Mouse (Mus musculus) thymus, postnatal 25 days (tissue): ENCODE data around the gene Ccdc189.
"Not testable (repeated sequence)": the region's sequence is repeated elsewhere in the genome, so short reads cannot be mapped to it uniquely, and the experiment has no call there.

Source experiments
- DNase-seq: peaks from one replicate; pipeline ENCODE4 v3.0.0; 2022

The Ccdc189 gene

DNA sequence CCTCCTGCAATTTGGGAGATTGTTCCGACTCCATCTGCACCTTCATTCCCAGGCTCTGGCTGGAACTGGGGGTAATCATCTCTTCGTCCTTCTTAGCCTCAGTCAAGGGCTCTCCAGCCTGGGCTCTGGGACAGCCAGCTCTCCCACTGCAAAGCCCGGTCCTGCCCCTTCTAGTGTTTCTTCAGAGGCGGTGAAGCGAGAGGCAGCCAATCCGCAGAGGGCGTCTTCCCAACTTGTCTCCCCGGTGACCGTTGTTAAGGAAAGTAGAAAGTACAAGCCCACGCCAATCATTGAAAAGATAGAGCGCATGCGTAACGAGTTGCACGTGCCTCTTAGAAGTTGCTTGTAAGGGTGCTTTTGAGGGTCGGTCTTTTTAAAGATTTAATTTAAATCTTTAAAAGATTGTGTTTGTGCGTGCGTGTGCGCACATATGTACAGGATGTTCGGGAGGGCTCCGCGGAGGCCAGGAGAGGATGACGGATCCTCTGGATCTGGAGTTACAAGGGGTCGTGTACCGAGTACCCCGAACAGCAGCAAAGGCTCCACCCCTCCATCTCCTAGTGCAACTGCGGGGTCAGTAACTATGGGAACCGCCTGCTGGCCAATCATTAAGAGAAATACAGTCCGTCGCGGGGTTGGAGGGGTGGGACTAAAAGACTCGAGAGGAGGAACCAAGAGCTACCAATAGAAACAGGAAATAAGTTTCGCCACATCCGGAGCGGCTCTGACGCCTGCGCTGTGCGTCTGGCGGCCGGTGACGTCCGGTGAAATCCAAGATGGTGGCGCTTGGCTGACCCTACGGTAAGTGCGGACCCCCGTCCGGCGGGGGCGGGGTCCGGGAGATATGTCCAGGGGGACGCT is at the start of gene Ccdc189, which contains the start of gene Rnf40:
Ccdc189 (minus strand) TSS at position 585 of the 861 bp plus-strand sequence.
Rnf40 (plus strand) TSS at position 757 of the 861 bp plus-strand sequence.
- DNase-seq = peak; percentile 88

DNA sequence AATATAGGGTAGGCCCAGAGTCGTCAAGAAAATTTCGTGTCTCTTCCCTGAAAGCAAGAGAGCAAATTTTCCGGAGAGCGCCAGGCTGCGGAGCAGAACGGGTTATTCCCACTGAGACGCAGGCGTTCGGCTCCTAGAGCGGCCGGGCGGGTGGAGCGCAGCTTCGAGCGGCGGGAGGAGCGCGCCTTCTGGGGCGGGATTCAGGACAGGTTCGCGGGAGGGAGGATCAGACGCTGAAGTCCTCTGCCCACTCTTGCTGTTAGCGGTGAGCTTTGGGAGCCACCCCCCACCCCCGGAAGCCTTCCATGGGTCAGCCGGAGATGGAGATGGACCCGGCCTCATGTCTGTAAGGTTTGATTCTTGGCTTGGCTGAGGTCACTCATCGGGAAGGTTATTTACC is 48.6 kb upstream of the Ccdc189 start:
- DNase-seq = no peak

DNA sequence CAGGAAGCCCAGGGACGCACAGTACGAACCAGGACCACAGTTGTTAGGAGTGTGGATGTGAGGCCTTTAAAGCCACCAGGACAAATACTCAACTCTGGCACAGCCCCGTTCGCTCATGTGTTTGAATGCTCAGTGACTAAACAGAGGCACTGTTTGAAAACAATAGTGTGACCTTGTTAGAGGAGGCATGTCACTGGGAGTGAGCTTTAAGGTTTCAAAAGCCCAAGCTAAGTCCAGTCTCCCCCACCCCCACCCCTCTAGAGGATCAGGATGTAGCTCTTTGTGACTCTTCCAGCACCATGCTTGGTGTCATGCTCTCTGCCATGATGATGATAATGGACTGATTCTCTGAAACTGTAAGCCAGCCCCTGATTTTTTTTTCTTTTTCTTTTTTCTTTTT is 43.0 kb upstream of the Ccdc189 start:
- no peak for DNase-seq

DNA sequence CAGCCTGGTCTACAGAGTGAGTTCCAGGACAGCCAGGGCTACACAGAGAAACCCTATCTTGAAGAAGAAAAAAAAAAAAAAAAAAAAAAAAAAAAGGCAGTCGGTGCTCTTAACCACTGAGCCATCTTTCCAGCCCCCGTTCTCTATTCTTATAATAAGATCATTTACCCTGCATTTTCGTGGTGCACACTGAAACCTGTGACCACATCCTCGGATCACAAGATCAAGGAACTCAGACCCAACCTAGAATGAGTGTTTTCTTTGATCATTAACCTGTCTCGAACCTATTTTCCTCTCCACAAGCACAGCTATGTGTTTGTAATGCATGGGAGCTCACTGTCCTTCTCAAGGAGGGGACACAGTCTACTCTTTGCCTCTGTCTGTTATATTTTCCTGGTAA is 40.3 kb upstream of the Ccdc189 start:
- DNase-seq = peak; percentile 34

DNA sequence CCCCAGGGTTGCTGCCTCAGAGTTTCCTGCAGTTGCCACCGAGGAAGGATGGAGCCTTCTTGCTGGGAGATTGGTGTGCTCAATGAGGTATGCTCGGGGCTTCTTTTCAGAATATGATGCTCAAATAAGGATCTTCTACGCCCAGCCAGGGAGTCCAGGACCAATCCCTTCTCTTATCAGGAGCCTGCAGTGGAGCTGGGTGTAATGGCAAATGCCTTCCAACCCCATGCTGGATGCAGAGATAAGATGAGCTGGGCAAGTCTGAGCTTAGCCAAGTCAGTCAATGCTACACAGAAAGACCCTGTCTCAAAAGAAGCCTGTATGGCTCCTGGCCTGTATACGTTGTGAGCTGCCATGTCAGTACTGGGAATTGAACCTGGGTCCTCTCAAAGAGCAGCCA is 38.1 kb upstream of the Ccdc189 start:
- no peak for DNase-seq

DNA sequence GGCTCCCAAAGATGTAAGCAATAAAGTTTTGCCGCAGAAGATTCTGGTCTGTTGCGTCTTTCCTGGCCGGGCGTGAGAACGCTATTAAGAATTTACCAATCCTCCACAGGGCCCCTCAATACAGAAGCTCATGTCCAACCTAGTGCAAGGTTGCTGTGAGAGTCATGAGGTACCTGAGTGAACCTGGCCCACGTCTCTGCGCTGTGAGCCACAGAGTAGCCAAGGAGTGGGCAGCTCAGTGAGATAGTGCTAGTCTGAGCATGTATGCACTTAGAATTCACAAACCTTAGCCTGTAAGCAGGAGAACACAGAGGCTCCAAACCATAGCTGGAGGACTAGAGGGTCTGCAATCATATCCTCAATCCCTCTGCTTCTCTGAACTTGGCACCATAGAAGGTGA is 37.6 kb upstream of the Ccdc189 start:
- DNase-seq = no peak

DNA sequence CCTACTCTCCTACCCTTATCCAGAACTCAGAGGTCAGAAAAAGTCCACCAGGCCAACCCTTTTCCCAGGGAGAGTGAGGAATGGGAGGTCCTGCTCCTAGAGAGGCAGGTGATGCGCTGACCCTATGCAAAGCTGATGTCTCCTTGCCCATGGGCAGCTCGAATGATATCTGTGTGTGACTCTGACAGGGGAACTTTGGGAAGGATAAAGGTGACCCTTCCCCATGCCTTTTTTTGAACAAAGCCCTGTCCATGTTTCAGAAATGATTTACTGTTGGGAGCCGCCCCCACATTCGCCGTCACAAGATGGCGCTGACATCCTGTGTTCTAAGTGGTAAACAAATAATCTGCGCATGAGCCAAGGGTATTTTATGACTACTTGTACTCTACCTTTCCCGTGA is 30.0 kb upstream of the Ccdc189 start:
- not testable (repeated sequence) for DNase-seq

DNA sequence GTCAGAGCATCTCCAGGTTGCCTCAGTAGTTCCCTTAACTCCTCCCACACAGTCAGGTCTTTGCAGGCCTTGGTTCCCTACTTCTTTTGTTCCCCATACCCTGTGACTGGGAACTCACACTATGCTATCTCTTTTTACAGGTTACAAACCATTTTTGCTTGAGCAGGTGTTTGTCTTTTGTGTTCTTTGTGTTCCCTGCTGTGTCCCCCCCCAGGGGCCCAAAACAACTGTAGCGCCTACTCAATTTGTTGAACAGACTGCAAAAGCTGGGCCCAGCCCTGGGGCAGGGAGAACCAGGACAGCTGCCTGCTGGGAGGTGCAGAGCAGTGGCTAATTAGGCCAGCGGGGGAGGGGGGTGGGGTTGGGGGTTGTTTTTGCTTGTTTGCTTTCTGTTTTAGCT is 29.6 kb upstream of the Ccdc189 start:
- DNase-seq = peak; percentile 65

DNA sequence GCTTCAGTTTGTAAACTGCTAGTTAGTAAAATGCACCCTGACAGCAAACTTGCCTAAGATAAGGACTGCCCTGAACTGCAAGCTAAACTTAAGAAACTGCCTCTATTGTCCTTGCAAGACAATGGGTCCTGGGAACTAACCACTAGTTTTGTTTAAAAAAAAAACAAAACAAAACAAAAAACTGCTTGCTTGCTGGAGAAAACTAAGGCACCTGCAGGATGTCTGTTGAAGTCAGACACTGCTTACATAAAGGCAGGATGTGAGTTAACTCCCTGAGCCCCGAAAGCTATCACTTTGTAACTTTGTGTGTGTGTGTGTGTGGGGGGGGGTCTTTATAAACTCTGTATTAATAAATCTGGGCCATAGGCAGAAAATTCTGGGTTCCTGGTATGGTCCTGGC is 28.5 kb upstream of the Ccdc189 start:
- peak; percentile 35 for DNase-seq

DNA sequence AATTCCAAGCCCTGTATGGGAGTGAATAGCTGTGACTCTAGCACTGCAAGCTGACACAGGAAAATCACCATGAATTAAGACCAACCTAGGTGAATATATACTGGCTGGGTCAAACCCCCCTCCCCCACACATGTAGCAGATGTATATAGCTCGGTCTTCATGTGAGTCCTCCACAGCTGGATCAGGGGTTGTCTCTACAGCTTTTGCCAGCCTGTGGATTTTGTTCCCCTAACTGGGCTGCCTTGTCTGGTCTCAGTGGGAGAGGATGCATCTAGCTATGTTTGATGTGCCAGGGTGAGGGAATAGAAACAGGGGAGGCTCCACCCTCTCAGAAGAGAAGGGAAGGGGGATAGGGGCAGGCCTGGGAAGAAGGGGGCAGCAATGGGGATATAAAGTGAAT is 27.9 kb upstream of the Ccdc189 start:
- peak; percentile 57 for DNase-seq

DNA sequence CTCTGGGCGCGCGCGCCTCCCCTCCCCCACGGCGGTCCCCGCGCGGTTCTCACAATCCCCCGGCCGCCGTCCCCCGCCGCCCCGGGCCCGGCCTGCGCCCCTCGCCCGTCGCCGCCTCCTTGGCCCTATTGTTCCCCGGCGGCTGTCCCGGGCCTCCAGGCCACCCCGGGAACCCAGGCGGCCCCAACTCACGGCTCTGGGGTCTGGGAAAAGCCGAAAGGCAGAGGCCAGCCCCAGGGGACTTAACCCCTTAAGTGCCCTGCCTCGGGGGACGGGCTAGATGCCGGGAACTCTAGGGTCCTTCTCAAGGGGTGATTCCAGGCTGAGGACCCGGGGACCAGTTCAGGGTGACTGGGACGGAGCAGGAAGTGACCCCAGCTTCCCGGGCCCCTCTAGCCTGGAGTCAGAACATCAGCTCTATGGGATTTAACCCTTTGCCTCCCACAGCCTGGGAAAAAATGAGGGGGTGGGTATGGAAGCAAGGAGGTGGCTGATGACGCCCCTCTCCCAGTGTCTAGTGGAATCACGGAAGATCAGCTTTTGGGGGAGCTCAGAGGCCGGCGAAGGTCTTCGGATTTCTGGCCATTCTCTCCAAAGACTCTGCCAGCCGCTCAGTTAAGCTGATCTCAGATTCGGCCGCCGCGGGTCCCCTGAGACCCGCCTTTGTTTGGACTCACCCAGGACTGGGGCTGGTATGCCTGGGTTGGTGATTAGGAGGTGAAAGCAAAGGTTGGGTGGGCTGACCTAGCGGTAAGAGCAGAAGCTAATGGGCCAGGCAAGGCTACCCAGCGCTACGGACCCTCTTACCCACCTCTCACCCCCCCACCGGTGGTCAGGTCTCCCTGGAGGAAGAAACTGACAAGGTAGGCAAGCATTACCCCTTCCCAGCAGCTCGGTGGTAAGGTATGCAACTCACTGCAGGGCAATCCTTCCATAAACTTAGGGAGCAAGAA is 26.8 kb upstream of the Ccdc189 start, which contains the start of gene Zfp629:
Zfp629 (minus strand) TSS at position 907 of the 953 bp plus-strand sequence.
- DNase-seq = peak; percentile 69

DNA sequence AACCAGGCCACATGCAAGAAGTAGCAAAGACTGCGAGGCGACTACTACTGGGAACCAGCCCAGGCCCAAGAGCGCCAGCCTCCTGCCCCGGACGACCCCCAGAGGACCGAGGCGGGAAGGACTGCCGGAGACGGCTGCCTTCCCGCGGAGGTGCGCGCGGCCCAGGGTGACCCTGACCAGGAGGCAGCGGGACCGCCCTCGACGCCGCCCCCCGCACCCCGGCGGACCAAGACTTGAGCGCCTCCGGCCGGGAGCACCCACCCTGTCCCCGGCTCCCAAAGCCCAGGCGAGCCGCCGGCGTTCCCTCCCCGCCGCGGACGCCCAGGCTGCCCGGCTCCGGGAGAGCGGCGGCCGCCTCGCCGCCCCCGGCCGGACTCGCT is 26.1 kb upstream of the Ccdc189 start:
- peak; percentile 61 for DNase-seq

DNA sequence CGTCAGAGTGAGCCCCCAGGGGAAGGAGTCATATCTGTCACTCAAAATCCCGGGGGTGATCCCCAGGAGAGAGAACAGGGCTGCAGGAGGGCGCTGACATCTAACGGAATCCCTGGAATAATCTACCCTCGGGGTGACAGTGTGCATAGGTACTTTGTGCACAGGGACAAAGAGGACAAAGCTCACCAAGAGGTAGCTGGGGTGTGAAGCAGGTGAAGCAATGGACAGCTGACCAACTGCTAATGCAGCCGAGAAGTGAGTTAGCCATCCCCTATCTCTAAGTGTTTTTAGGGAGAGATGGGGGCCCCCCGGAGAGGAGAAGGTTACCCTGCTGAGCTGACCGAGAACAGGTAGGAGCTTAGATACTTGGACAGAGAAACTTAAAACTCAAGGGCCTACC is 25.7 kb upstream of the Ccdc189 start:
- no peak for DNase-seq

DNA sequence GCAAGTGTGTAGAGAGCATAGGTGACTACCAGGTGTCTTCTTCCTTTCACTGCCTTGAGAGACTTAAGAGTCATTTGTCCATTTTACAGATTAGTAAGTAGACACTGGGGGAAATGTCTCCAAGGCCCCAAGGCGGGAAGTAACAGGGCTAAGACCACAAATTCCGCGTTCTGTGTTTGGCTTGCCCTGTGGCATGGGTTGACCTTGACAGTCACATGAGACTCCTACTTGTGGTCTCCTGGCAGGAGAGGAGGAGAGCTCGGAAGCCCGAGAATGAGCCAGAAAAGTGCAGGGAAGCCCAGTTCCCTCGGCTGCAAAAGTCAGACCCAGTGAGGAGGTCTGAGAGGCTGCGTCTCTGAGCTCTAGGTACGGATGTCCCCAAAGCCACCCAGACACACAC is 25.1 kb upstream of the Ccdc189 start:
- no peak for DNase-seq

DNA sequence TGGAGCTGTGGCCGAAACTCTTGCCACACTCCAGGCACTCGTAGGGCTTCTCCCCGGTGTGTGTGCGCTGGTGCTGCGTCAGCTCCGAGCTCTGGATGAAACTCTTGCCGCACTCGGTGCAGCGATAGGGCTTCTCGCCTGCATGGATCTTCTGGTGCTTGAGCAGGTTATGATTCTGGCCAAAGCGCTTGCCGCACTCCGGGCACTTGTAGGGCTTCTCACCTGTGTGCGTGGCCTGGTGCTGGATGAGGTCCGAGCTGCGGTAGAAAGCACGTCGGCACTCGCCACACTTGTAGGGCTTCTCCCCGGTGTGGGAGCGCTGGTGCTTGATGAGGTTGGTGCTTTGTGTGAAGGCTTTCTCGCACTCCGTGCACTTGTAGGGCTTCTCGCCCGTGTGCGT is 23.2 kb upstream of the Ccdc189 start:
- DNase-seq = no peak

DNA sequence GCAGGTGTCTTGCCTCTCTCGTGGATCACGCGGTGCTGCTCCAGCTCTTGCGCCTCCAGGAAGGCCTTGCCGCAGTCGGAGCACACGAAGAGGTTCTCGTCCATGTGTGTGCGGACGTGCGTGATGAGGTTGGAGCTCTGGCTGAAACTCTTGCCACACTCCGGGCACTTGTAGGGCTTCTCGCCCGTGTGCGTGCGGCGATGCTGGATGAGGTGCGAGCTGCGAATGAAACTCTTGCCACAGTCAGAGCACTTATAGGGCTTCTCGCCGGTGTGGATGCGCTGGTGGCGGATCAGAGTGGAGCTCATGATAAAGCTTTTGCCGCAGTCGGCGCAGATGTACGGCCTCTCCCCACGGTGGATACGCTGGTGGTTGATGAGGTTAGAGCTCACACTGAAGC is 22.6 kb upstream of the Ccdc189 start:
- no peak for DNase-seq

DNA sequence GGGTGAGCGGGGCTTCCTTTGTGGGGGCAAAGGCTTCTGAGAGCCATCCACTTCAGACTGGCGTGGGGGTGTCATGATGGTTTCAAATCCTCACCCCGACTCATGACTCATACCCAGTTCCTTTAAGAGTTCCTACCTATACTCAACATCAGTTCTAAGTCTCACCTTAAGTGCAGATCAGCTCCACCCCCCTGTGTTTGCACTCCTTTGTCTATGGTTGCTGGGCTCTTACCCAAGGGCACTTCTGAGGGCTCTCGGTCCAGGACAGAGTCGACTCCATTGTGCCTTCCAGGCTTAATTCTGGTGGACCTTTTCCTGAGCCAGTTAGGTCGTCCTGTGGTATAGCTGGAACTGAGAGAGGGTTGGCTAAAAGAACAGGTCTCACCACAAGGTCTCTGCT is 18.8 kb upstream of the Ccdc189 start:
- no peak for DNase-seq

DNA sequence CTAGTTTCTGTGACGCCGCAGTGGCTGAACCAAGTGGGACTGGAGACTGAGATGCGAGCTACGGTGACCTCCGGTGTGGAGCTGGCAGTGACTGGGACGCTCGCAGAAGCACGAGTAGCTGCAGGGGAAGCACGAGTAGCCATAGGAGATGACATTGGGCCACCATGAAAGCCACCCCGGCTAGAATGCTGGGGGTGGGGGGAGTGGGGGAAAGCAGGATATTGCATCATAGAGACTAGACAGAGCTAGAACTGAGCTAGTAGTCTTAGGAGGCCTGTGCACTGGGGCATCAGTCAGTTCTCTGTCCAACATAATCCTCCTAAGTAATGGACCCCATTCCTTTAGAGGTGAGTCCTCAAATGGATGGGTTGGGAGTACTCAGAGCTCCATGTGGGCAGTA is 15.9 kb upstream of the Ccdc189 start:
- DNase-seq = no peak

DNA sequence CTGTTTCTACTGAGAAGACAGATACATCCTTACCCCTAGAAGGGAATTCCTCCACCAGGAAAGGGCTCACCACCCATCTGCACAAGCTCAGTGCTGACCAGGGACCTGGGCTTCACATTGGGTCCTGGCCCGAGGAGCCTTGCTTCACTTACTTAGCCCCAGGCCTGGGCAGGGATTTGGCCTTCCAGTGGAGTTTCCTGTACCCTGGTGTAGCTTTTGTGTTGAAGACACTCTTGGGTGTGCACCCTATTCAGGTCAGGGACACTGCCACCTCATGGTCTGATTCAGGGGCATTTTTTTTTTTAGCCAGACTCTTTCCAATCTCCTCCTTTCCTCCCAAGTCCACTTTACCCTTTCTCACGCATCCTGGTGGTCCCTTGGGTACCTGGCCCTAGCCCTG is 14.5 kb upstream of the Ccdc189 start:
- DNase-seq = no peak

DNA sequence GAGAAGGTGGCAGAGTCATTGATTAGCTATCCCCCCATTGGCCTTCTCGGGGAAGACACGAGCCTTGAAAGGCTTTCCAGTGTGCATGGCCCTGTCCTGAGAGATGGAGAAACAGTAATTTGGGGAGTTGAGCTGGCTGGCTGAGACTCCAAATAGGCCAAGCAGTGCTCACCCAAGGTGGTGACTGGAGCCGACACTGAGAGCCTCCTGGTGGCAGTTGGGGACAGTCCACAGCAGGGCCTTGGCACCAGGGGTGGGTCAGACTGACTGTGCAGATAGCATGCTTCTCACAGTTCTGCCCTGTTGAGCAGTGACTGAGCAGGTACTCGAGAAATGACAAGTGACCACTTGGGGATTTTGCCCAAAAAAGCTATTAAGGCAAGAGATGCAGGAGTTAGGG is 13.3 kb upstream of the Ccdc189 start:
- no peak for DNase-seq

DNA sequence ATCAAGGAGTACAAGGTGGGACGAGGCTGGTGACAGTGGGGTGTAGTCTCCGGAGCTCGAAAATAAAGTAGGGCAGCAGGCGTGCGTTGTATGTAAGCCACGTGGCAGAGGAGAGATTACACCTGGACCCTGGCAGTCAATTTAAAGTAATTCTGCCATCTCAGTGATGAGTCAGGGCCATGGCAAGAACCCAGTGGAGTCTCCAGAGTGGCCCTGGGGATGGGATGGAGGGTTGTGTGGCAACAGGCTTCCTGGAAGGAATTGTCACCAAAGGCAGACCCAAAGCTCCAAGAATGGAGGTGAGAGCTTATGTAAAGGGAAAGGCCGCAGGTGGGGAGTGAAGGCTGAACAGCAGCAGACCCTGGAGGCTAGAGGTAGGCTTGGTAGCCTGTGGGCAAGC is 12.2 kb upstream of the Ccdc189 start:
- DNase-seq = no peak

DNA sequence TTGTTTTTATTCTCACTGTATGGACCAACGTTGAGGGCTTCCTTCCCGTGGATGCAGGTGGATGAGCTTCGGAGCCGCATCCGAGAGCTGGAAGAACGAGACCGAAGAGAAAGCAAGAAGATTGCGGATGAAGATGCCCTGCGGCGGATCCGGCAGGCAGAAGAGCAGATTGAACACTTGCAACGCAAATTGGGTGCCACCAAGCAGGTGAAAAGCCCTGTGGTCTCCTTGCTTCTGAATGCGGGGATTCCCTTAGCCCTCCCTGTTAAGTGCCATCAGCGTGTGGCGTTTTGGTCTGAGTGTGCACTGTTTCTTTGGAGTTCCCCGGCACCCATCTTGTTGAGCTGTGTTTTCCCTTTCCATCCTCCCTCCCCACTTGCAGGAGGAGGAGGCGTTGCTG is 8.4 kb upstream of the Ccdc189 start:
- DNase-seq = no peak

DNA sequence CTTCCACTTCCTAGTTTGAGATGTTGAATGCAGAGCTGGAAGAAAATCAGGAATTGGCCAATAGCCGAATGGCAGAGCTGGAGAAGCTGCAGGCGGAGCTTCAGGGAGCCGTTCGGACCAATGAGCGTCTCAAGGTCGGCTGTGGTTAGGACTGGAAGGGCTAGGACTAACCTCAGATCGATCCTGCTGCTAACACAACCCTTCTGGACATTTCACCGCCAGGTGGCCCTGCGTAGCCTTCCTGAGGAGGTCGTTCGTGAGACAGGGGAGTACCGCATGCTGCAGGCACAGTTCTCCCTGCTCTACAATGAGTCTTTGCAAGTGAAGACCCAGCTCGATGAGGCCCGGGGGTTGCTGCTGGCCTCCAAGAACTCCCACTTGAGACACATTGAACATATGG is 4.2 kb upstream of the Ccdc189 start:
- no peak for DNase-seq

DNA sequence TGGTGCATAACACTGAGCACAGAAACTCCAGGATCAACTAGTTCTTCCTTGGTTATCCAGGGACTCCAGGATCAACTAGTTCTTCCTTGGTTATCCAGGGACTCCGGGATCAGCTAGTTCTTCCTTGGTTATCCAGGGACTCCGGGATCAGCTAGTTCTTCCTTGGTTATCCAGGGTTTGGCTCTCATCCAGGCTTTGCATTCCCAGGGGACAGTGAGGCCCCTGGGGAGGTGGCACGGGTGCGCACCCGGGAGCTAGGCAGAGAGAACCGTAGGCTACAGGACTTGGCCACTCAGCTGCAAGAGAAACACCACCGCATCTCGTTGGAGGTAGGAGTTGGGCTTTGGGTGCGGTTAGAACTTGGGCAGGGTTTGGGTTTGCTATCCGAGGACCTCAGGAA is 2.7 kb upstream of the Ccdc189 start:
- DNase-seq = no peak
